In the genomic region with DNA sequence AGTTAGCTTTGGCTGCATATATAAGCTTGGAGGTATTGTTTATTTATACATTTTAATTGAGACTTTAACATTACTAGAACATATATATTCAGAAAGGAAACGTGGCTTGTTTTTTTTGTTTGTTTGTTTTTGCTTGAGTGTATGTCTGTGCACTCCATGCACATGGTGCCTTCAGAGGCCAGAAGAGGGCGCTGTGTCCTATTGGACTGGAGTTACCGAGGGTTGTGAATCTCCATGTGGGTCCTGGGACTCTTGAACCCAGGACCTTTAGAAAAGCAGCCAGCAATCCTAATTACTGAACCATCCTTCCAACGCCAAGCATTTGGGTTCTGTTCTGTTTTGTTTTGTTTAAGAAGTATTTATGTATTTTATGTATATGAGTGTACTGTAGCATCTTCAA, we compare ENCODE assay signal across 12 mouse cellular contexts. TPM values are rescaled to one million over a fixed set of nuclear protein-coding genes. Genes with fewer than 3 reads are reported as not detected.
DNase-seq lines count a peak whose midpoint lies in the region; ATAC-seq and TF ChIP-seq lines count a peak whose summit lies in the region.
"Had no signal": no experiment of that assay in that cellular context is flagged by ENCODE, and none has a peak within 500 bp of the region (broad histone marks: within the 10 kb centered on the region; RNA-seq: fewer than 3 reads in every experiment).

No protein-coding gene starts in this region.

- H3K4me2 ChIP-seq in lung, embryonic 14.5 days: no peak overlapping the region

- H3K27ac ChIP-seq in lung, embryonic 14.5 days (ENCODE audit: low read depth): no peak overlapping the region
- H3K27ac ChIP-seq: forebrain, embryonic 10.5 days had no signal

- DNase-seq in embryo, embryonic 10.5 days (ENCODE audit: low spot score): peak; percentile 13
- no peak for DNase-seq in embryo, embryonic 10 days (ENCODE audit: low spot score)
- no peak for DNase-seq in lung, embryonic 14.5 days
- DNase-seq in lung, adult 18-20 months: no peak
- peak; percentile 72 for DNase-seq in R1 (ENCODE audit: low read depth, low spot score)
- peak; percentile 34 for DNase-seq in naive thymus-derived CD4-positive, alpha-beta T cell, adult 2 months (ENCODE audit: low read depth)
- DNase-seq in ovary, postnatal 10 days (ENCODE audit: low spot score): no peak
- no peak for DNase-seq in neural tube, embryonic 10.5 days (ENCODE audit: extremely low spot score, low spot score)
- DNase-seq: adrenal gland, postnatal 36 days; cerebellum, postnatal 36 days had no signal

- H3K9ac ChIP-seq in lung, embryonic 14.5 days: no peak overlapping the region

- peak; percentile 46 for TF ChIP-seq CTCF in lung, embryonic 14.5 days (IDR thresholded peaks at IDR 0.05; ENCODE audit: low read depth)

- no peak overlapping the region for H3K4me3 ChIP-seq in lung, embryonic 14.5 days (ENCODE audit: low read depth, low read length)
- H3K4me3 ChIP-seq: forebrain, embryonic 10.5 days had no signal

- 82% methylated on average over 4 of the region's 4 CpGs for WGBS in lung, embryonic 14.5 days

- H3K9me3 ChIP-seq in lung, embryonic 14.5 days (ENCODE audit: low read depth, low read length): no peaks in the 10 kb centered on the region
- H3K9me3 ChIP-seq: forebrain, embryonic 10.5 days had no signal

- no peaks in the 10 kb centered on the region for H3K27me3 ChIP-seq in lung, embryonic 14.5 days (ENCODE audit: insufficient read depth, low read length)

- ATAC-seq in lung, embryonic 14.5 days (ENCODE audit: insufficient read depth): no peak
- ATAC-seq: intestine, embryonic 16.5 days had no signal

- H3K36me3 ChIP-seq in lung, embryonic 14.5 days (ENCODE audit: insufficient read depth): peaks cover 41% of the 10 kb centered on the region

- H3K4me1 ChIP-seq in lung, embryonic 14.5 days (ENCODE audit: insufficient read depth): no peaks in the 10 kb centered on the region
- H3K4me1 ChIP-seq: forebrain, embryonic 10.5 days had no signal

RNA-seq across cellular contexts. Expression of a gene that starts 22.4 kb away (rescaled TPM):
- 20.6 and 21.7 TPM in 2 replicates for polyA plus RNA-seq in lung, embryonic 14.5 days (2014; fragmentation: Nextera tagmentation; extraction: Ambion mirVana)

Comparison
In these comparisons a context has a peak if more than half of its experiments do, and no peak if none do; other contexts are left out.
1. DNase-seq: peak in embryo, embryonic 10.5 days (single experiment), R1 (single experiment) and naive thymus-derived CD4-positive, alpha-beta T cell, adult 2 months (single experiment); none in embryo, embryonic 10 days (single experiment), lung, embryonic 14.5 days (single experiment), lung, adult 18-20 months (0 of 2), ovary, postnatal 10 days (single experiment) and neural tube, embryonic 10.5 days (single experiment).